Mouse (Mus musculus) hindbrain, embryonic 16.5 days (tissue): ENCODE measurements around the gene Gm17657. TPM values are rescaled to one million over a fixed set of nuclear protein-coding genes. Genes with fewer than 3 reads are reported as not detected.
"Not testable (repeated sequence)": the region's sequence is repeated elsewhere in the genome, so short reads cannot be mapped to it uniquely, and the experiment has no call there.

ENCODE experiments used
- ATAC-seq: fragments of 200-750 bp; cut with Nextera tagmentation; 2 replicates; pipeline ENCODE4 v1.8.0; 2017; ENCODE audit warnings: moderate TSS enrichment, moderate library complexity
- H3K27ac ChIP-seq: fragments of 300-500 bp; sonication (generic); 2 replicates; pipeline ENCODE4 v1.5.1; 2014; ENCODE audit warnings: low read depth, mild to moderate bottlenecking, control low read depth, low read length, moderate library complexity
- H3K27me3 ChIP-seq: fragments of 300-500 bp; sonication (generic); replicated peaks from 2 replicates; pipeline ENCODE4 v1.6.1; 2014; ENCODE audit warnings: low read length; ENCODE audit not compliant: control insufficient read depth, insufficient read depth
- H3K36me3 ChIP-seq: fragments of 300-500 bp; sonication (generic); 2 replicates; pipeline ENCODE4 v1.6.1; 2014; ENCODE audit warnings: mild to moderate bottlenecking, low read length, moderate library complexity, mixed read lengths; ENCODE audit not compliant: control insufficient read depth, insufficient read depth
- H3K4me1 ChIP-seq: fragments of 300-500 bp; sonication (generic); 2 replicates; pipeline ENCODE4 v1.6.1; 2014; ENCODE audit warnings: low read depth, low read length; ENCODE audit not compliant: control insufficient read depth, insufficient read depth
- H3K4me2 ChIP-seq: fragments of 300-500 bp; sonication (generic); 2 replicates; pipeline ENCODE4 v1.6.1; 2014; ENCODE audit warnings: mild to moderate bottlenecking, low read length, control low read depth, moderate library complexity
- H3K4me3 ChIP-seq: fragments of 300-500 bp; sonication (generic); 2 replicates; pipeline ENCODE4 v1.5.1; 2014; ENCODE audit warnings: mild to moderate bottlenecking, low read length, control low read depth, moderate library complexity
- H3K9ac ChIP-seq: fragments of 300-500 bp; sonication (generic); 2 replicates; pipeline ENCODE4 v1.6.1; 2014; ENCODE audit warnings: low read depth, mild to moderate bottlenecking, control low read depth, low read length, moderate library complexity
- H3K9me3 ChIP-seq: fragments of 300-500 bp; sonication (generic); 2 replicates; pipeline ENCODE4 v1.6.1; 2014; ENCODE audit warnings: mild to moderate bottlenecking, low read length, moderate library complexity; ENCODE audit not compliant: control insufficient read depth
- WGBS: fragments of 180-500 bp; shearing (Covaris S2); extraction: QIAGEN DNeasy Blood & Tissue Kit; methylation state at CpG from one replicate; pipeline ENCODE4 v1.1.7; 2014; 5-methylcytosine and 5-hydroxymethylcytosine counted together
- polyA plus RNA-seq: library from polyadenylated mRNA; unstranded; fragments of >200 nt; fragmentation: Nextera tagmentation; extraction: Ambion mirVana; gene quantifications from 2 replicates; pipeline ENCODE4 v1.2.1, GENCODE M21; 2015

Gene Gm17657
- polyA plus RNA-seq, 1 experiment from 2014 or later: not detected

DNA sequence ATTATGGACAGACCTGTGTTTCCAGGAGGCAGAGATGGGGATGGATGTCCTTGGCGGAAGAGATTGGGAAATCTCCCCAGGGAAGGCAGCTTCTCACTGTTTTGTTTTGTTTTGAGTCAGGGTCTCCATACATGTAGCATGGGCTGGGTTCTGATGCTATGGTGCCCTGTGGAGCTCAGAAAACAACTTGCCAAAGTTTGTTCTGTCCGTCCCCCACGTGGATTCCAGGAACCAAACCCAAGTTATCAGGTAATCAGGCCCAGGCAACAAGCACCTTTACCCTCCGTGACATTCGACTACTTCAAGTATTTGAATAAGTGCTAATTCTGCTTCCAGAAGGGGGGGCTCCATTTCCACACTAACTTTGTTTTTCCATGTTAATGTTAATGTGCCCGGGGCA lies 49.9 kb downstream of the Gm17657 start:
- H3K27ac ChIP-seq: no peak overlapping the region
- no peaks in the 10 kb centered on the region for H3K27me3 ChIP-seq
- H3K4me1 ChIP-seq: peaks cover 8% of the 10 kb centered on the region
- no peaks in the 10 kb centered on the region for H3K36me3 ChIP-seq
- no peak for ATAC-seq
- WGBS: 77% methylated on average over 6 of the region's 6 CpGs
- no peaks in the 10 kb centered on the region for H3K9me3 ChIP-seq
- H3K9ac ChIP-seq: no peak overlapping the region
- H3K4me2 ChIP-seq: no peak overlapping the region
- no peak overlapping the region for H3K4me3 ChIP-seq

DNA sequence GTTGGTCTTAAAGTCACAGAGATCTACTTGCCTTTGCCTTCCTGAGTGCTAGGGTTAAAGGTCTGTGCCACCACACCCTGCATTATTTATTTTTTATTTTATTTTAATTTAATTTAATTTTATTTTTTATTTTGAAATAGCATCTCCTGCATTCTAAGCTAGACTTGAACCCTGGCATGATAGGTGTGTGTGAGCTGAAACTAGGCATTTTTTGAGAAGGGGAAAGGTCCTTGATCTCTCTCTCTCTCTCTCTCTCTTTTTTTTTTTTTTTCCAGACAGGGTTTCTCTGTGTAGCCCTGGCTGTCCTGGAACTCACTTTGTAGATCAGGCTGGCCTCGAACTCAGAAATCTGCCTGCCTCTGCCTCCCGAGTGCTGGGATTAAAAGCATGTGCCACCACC lies 50.5 kb downstream of the Gm17657 start:
- not testable (repeated sequence) for H3K4me1 ChIP-seq, H3K36me3 ChIP-seq, H3K4me2 ChIP-seq, H3K27me3 ChIP-seq, ATAC-seq, H3K9me3 ChIP-seq, H3K4me3 ChIP-seq, H3K9ac ChIP-seq, H3K27ac ChIP-seq
- 97% methylated on average over 2 of the region's 2 CpGs for WGBS

DNA sequence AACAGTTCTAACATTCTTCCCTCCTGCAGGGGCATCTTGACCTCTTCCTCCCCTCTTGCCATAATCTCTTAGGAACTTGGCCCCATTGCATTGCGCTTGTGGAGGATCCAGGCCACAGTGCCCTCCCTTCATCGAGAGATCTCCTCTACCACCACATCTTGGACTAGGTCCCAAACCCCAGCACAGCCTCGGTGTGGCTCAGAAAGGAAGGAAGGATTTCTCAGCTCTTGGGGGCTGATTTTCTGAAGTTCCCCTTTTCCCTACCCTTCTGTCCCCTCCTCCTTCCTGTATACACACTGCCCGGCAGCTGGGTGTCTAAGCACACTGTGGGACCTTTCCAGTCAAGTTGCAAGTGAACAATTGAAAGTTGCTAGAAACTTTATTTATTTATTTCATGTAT lies 51.4 kb downstream of the Gm17657 start:
- Histone ChIP-seq H3K4me1 (peaks cover 6% of the 10 kb centered on the region), H3K4me3 (no peak overlapping the region), H3K4me2 (no peak overlapping the region), H3K27ac (no peak overlapping the region), H3K27me3 (no peaks in the 10 kb centered on the region), H3K9me3 (no peaks in the 10 kb centered on the region), H3K36me3 (no peaks in the 10 kb centered on the region), H3K9ac (no peak overlapping the region)
- no peak for ATAC-seq
- 44% methylated on average over 4 of the region's 4 CpGs for WGBS

DNA sequence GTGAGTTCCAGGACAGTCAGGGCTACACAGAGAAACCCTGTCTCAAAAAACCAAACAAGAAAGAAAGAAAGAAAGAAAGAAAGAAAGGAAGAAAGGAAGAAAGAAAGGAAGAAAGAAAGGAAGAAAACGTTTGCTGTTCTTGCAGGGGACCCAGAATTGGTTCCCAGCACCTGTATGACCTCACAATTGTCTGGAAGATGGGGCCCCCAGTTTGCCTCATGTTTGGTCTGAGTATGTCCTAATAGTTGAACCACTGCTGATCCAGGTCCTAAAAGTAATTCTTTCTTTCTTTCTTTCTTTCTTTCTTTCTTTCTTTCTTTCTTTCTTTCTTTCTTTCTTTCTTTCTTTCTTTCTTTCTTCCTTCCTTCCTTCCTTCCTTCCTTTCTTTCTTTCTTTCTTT lies 52.0 kb downstream of the Gm17657 start:
- ATAC-seq, H3K4me2 ChIP-seq, H3K36me3 ChIP-seq, H3K4me1 ChIP-seq, H3K9me3 ChIP-seq, H3K27ac ChIP-seq, H3K27me3 ChIP-seq, H3K4me3 ChIP-seq, H3K9ac ChIP-seq: not testable (repeated sequence)
- WGBS: 61% methylated on average over 1 of the region's 1 CpGs

DNA sequence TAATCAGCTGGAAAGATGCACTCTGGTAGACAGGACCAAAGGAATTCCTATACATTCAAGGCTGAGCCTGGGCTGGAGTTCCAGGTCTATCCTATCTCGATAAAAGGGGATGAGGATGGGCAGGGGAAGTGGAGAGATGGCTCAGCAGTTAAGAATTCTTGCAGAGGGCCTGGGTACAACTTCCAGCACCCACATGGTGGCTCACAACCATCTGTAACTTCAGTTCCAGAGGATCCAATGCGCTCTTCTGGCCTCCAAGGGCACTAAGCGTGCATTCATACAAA lies 52.4 kb downstream of the Gm17657 start:
- H3K4me1 ChIP-seq: peaks cover 3% of the 10 kb centered on the region
- H3K4me3 ChIP-seq: no peak overlapping the region
- no peaks in the 10 kb centered on the region for H3K36me3 ChIP-seq
- no peak overlapping the region for H3K9ac ChIP-seq
- H3K27ac ChIP-seq: no peak overlapping the region
- no peak for ATAC-seq
- H3K4me2 ChIP-seq: no peak overlapping the region
- H3K27me3 ChIP-seq: no peaks in the 10 kb centered on the region
- no peaks in the 10 kb centered on the region for H3K9me3 ChIP-seq
- WGBS: 96% methylated on average over 3 of the region's 3 CpGs

DNA sequence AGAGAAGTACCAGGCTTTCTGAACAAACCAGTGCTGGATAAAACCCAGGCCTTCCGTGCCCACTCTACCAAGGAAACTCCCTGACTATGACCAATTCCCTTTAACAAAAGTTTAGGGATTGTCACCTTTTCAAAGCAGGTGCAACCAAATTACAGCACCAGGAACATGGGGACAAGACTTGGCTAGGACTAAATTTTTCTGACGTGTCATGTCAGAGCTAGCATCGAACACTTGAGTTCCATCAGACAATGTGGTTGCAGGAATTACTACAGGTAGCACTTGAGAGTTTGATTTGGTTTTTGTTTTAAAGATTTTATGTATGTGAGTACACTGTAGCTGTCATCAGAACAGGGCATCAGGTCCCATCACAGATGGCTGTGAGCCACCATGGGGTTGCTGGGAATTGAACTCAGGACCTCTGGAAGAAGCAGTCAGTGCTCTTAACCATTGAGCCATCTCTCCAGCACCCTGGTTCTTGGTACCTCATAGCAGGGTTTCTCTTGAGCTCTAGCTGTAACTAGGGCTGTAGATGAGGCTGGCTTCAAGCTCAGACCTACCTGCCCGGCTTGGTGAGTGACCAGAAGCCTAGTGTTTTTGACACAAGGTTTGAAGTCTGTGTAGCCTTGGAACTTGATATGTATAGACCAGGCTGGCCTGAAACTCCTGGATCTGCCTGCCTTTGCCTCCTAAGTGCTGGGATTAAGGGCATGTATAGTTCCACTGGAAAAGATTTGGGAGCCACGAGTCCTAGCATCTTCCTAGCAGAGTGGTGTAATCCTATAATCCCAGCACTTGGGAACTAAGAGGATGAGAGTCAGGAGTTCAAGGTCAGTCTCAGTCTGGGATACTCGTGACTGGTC lies 53.0 kb downstream of the Gm17657 start:
- ATAC-seq: no peak
- no peak overlapping the region for H3K9ac ChIP-seq
- peaks cover 3% of the 10 kb centered on the region for H3K4me1 ChIP-seq
- no peak overlapping the region for H3K4me2 ChIP-seq
- WGBS: 79% methylated on average over 6 of the region's 6 CpGs
- no peak overlapping the region for H3K4me3 ChIP-seq
- H3K9me3 ChIP-seq: no peaks in the 10 kb centered on the region
- no peaks in the 10 kb centered on the region for H3K36me3 ChIP-seq
- H3K27me3 ChIP-seq: no peaks in the 10 kb centered on the region
- no peak overlapping the region for H3K27ac ChIP-seq

DNA sequence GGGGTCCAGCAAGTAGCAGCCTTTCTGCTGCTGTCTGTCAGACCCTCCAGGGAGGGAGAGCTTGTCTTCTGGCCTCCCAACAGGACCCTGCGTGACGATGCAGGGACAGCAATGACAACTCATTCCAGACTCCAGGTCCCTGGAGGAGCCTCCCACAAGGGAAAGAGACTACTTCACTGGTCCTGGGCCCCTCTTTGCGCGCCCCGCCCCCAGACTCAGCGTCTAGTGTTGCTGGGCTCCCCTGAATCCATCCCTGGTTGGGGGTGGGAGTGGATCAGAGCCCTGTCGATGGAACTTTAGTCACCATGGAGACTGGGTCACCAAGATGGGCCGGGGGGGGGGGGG lies 54.7 kb downstream of the Gm17657 start:
- H3K27ac ChIP-seq: no peak overlapping the region
- H3K4me2 ChIP-seq: no peak overlapping the region
- peaks cover 3% of the 10 kb centered on the region for H3K4me1 ChIP-seq
- no peaks in the 10 kb centered on the region for H3K36me3 ChIP-seq
- H3K9me3 ChIP-seq: no peaks in the 10 kb centered on the region
- H3K9ac ChIP-seq: no peak overlapping the region
- 51% methylated on average over 7 of the region's 8 CpGs for WGBS
- no peak overlapping the region for H3K4me3 ChIP-seq
- no peaks in the 10 kb centered on the region for H3K27me3 ChIP-seq
- no peak for ATAC-seq

DNA sequence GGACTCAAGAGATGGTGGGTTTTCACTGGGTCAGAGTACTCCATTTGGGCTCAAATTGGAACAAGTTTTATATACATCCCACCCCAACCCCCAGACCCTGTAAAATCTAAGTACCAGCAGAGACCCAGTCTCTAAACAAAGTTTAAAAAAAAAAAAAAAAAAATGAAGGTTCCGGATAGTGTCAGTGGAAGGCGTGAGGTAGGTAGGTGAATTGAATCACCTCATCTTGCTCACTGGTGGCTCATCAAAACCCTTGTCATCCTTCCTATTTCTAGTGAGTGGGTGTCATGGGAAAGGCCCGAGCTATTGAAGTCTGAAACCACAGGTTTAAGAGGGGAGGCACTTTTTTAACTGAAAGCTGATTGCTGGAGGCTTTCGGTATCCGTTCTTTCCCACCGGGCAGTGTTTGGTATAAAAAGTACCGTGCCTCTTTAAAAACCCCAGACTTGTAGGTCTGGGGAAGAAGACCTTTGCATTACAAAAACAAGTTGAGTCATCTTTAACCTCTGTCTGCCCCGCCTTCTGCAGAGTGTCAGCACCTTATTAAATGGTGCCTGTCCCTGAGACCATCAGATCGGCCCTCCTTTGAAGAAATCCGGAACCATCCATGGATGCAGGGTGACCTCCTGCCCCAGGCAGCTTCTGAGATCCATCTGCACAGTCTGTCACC lies 55.2 kb downstream of the Gm17657 start:
- no peak overlapping the region for H3K27ac ChIP-seq
- peaks cover 3% of the 10 kb centered on the region for H3K4me1 ChIP-seq
- H3K27me3 ChIP-seq: no peaks in the 10 kb centered on the region
- H3K4me2 ChIP-seq: no peak overlapping the region
- H3K9ac ChIP-seq: no peak overlapping the region
- H3K4me3 ChIP-seq: no peak overlapping the region
- no peaks in the 10 kb centered on the region for H3K36me3 ChIP-seq
- H3K9me3 ChIP-seq: no peaks in the 10 kb centered on the region
- ATAC-seq: no peak
- 64% methylated on average over 10 of the region's 10 CpGs for WGBS

DNA sequence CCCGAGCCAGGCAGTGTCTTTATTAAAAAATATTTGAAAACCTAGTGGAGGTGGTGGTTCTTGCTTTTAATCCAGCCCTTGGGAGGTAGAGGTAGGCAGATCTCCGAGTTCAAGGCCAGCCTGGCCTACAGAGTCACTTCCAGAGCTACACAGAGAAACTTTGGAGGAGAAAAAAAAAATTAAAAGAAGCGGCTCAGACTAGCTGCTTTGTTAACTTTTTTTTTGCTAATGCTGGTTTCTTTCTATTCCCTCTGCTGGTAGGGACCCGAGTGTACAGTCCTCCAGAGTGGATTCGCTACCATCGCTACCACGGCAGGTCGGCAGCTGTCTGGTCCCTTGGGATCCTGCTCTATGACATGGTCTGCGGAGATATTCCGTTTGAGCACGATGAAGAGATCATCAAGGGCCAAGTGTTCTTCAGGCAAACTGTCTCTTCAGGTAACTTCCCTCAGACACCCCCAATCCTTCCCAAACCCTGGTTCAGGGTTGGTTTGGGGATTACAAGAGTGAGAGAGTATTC lies 55.9 kb downstream of the Gm17657 start:
- Histone ChIP-seq H3K9me3 (no peaks in the 10 kb centered on the region), H3K27me3 (no peaks in the 10 kb centered on the region), H3K27ac (no peak overlapping the region), H3K36me3 (no peaks in the 10 kb centered on the region), H3K4me1 (peaks cover 8% of the 10 kb centered on the region), H3K9ac (no peak overlapping the region), H3K4me2 (no peak overlapping the region), H3K4me3 (no peak overlapping the region)
- ATAC-seq: no peak
- WGBS: 74% methylated on average over 11 of the region's 11 CpGs
